Mouse (Mus musculus) midbrain, embryonic 15.5 days (tissue): Measurements from ENCODE around the gene Olfr543. TPM values are rescaled to one million over a fixed set of nuclear protein-coding genes. Genes with fewer than 3 reads are reported as not detected.

ENCODE experiments used
- ATAC-seq: fragments of 200-750 bp; cut with Nextera tagmentation; replicated peaks from 2 replicates; pipeline ENCODE4 v1.8.0; 2017; ENCODE audit warnings: moderate TSS enrichment
- H3K27ac ChIP-seq: fragments of 300-500 bp; sonication (generic); 2 replicates; pipeline ENCODE4 v1.5.1; 2015; ENCODE audit warnings: mild to moderate bottlenecking, inconsistent platforms
- H3K27me3 ChIP-seq: fragments of 300-500 bp; sonication (generic); replicated peaks from 2 replicates; pipeline ENCODE4 v1.6.1; 2015; ENCODE audit warnings: inconsistent platforms
- H3K36me3 ChIP-seq: fragments of 300-500 bp; sonication (generic); replicated peaks from 2 replicates; pipeline ENCODE4 v1.6.1; 2015; ENCODE audit warnings: inconsistent platforms
- H3K4me1 ChIP-seq: fragments of 300-500 bp; sonication (generic); 2 replicates; pipeline ENCODE4 v1.6.1; 2015; ENCODE audit warnings: inconsistent platforms
- H3K4me2 ChIP-seq: fragments of 300-500 bp; sonication (generic); 2 replicates; pipeline ENCODE4 v1.6.1; 2015; ENCODE audit warnings: inconsistent platforms, mild to moderate bottlenecking, moderate library complexity
- H3K4me3 ChIP-seq: fragments of 300-500 bp; sonication (generic); 2 replicates; pipeline ENCODE4 v1.5.1; 2015; ENCODE audit warnings: mild to moderate bottlenecking, inconsistent platforms
- H3K9ac ChIP-seq: fragments of 300-500 bp; sonication (generic); 2 replicates; pipeline ENCODE4 v1.6.1; 2015; ENCODE audit warnings: mild to moderate bottlenecking, inconsistent platforms
- H3K9me3 ChIP-seq: fragments of 300-500 bp; sonication (generic); 2 replicates; pipeline ENCODE4 v1.6.1; 2016; ENCODE audit warnings: inconsistent platforms
- WGBS: fragments of 180-500 bp; shearing (Covaris S2); methylation state at CpG from one replicate; pipeline ENCODE4 v1.1.7; 2015; ENCODE audit warnings: mixed read lengths; 5-methylcytosine and 5-hydroxymethylcytosine counted together
- polyA plus RNA-seq: library from polyadenylated mRNA; unstranded; fragments of >200 nt; fragmentation: Nextera tagmentation; extraction: Ambion mirVana; gene quantifications from 2 replicates; pipeline ENCODE4 v1.2.1, GENCODE M21; 2015

The Olfr543 gene
- polyA plus RNA-seq = 0.60 and 0.93 TPM in 2 replicates

DNA sequence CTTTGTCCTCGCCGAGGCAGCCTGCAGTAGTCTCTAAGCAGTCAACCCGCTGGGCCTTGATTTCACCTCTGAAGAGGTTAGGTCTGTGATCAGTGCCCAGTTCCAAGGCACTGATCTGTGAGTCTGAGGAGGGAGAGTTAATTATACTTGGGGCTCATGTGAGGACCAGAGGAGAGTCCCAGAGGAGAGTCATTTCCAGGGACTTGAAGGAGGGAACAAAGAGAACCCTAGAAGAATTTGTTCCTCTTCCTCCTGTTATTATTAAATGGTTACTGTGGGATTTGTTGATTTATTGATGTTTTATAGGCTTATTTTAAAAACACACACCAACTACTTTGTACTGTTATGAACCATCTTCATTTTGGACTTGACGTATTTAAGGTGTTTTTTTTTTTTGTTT, at the start of gene Olfr543:
Gene Olfr543, minus strand, starts transcription at position 101 of the 400 bp plus-strand sequence.
- no peaks in the 10 kb centered on the region for H3K36me3 ChIP-seq
- 93% methylated on average over 4 of the region's 4 CpGs for WGBS
- H3K4me1 ChIP-seq = no peaks in the 10 kb centered on the region
- H3K4me2 ChIP-seq = no peak within 1 kb of the TSS
- H3K27ac ChIP-seq = no peak within 1 kb of the TSS
- H3K9ac ChIP-seq = no peak within 1 kb of the TSS
- no peak within 1 kb of the TSS for H3K4me3 ChIP-seq
- ATAC-seq = no peak
- no peaks in the 10 kb centered on the region for H3K27me3 ChIP-seq
- H3K9me3 ChIP-seq = no peaks in the 10 kb centered on the region

GRCm38 (mm10) chr7:102529052-102529451, 47.6 kb upstream of the Olfr543 start:
- H3K27me3 ChIP-seq = no peaks in the 10 kb centered on the region
- H3K27ac ChIP-seq = no peak overlapping the region
- no peak for ATAC-seq
- H3K9me3 ChIP-seq = no peaks in the 10 kb centered on the region
- H3K36me3 ChIP-seq = no peaks in the 10 kb centered on the region
- H3K4me3 ChIP-seq = no peak overlapping the region
- H3K4me1 ChIP-seq = no peaks in the 10 kb centered on the region
- 72% methylated on average over 1 of the region's 1 CpGs for WGBS
- H3K9ac ChIP-seq = no peak overlapping the region
- H3K4me2 ChIP-seq = no peak overlapping the region

DNA sequence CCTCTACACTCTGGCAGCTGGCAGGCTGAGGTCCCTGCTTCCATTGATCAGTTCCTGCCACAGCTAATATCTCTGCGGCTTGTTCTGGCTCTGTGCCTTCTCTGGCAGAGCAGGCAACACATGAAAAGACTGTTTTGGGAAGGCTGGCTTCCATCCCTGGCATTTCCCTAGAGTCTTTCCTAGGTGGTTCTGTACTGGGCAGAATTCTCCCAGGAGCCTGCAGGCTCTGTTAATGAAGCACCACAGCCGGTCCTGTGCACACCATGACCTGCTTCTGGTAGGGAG, 35.5 kb upstream of the Olfr543 start:
- H3K9me3 ChIP-seq = no peaks in the 10 kb centered on the region
- no peaks in the 10 kb centered on the region for H3K36me3 ChIP-seq
- H3K27ac ChIP-seq = no peak overlapping the region
- 66% methylated on average over 2 of the region's 2 CpGs for WGBS
- H3K27me3 ChIP-seq = peaks cover 16% of the 10 kb centered on the region; the same call in 1 of the 2 replicates
- no peak overlapping the region for H3K4me2 ChIP-seq
- no peak overlapping the region for H3K4me3 ChIP-seq
- no peak overlapping the region for H3K9ac ChIP-seq
- peaks cover 8% of the 10 kb centered on the region for H3K4me1 ChIP-seq
- ATAC-seq = no peak

- H3K36me3 ChIP-seq = no peaks in the 10 kb centered on the region
- H3K27me3 ChIP-seq = peaks cover 17% of the 10 kb centered on the region; the same call in 1 of the 2 replicates
- WGBS = 69% methylated on average over 10 of the region's 10 CpGs
- no peak overlapping the region for H3K4me3 ChIP-seq
- H3K27ac ChIP-seq = no peak overlapping the region
- H3K4me2 ChIP-seq = no peak overlapping the region
- ATAC-seq = no peak
- no peaks in the 10 kb centered on the region for H3K9me3 ChIP-seq
- H3K4me1 ChIP-seq = peaks cover 8% of the 10 kb centered on the region
- H3K9ac ChIP-seq = no peak overlapping the region
These were observed 35.0 kb upstream of the Olfr543 start for GRCm38 (mm10) chr7:102516261-102517050.

DNA sequence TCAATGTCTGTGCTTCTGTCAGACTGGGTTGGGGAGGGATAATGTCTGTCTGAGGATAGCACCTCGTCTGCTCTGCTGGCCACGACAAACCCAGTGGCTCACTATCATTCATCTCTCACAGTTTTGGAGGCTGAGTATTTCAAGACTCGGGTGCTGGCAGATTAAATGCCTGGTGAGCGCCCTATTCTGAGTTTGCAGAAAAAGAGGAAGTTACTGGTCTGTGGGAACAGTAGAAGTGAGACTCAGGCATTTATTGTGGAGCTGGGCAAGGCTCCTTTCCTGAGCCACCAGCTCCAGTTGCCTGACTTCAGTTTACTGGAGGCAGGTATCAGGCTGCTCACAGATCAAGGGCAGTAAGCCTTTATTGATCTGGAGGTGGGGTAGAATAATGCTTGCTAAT, 32.7 kb upstream of the Olfr543 start:
- H3K27me3 ChIP-seq = peaks cover 17% of the 10 kb centered on the region; the same call in 1 of the 2 replicates
- H3K4me2 ChIP-seq = no peak overlapping the region
- H3K36me3 ChIP-seq = no peaks in the 10 kb centered on the region
- H3K4me3 ChIP-seq = no peak overlapping the region
- peaks cover 8% of the 10 kb centered on the region for H3K4me1 ChIP-seq
- WGBS = 84% methylated on average over 4 of the region's 4 CpGs
- H3K27ac ChIP-seq = no peak overlapping the region
- no peak overlapping the region for H3K9ac ChIP-seq
- no peaks in the 10 kb centered on the region for H3K9me3 ChIP-seq
- no peak for ATAC-seq

DNA sequence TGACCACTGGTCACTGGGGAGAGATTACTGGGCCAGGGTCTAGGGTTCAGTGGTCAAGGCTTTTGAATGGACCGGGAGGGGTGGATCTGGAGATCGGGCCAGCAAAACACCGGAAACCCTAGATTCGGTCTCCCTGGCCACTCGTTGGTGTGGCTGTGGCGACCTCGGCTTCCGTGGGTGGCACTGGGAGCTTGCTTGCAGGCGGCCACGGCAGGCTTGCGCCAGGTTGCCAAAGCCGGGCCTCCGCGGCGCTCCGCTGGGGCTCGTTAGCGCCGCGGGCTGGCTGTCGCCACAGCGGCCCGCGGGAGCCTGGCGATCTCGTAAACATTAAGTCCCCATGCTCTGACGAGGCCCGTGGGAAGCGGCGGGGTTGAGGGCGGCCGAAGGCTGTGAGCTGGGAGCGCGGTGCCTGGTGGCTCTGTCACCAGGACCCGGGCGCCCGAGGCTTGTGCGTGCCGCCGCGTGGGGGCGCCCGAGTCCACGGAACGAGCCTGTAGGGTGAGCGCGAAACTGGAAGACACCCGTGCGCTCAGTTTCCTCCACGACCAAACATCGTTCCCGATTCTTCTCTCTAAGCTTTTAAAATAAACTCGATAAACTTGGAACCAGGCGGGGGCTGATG, 31.4 kb upstream of the Olfr543 start:
- peak; percentile 97 for ATAC-seq
- Histone ChIP-seq H3K9ac (peak overlapping the region; percentile 85), H3K4me1 (peaks cover 8% of the 10 kb centered on the region), H3K36me3 (no peaks in the 10 kb centered on the region), H3K4me2 (peak overlapping the region; percentile 96), H3K9me3 (no peaks in the 10 kb centered on the region), H3K4me3 (peak overlapping the region; percentile 64), H3K27ac (0 out of 2 replicates have a peak overlapping the region, but pooled peaks have one; percentile 60), H3K27me3 (peaks cover 17% of the 10 kb centered on the region; the same call in 1 of the 2 replicates)
- WGBS = 1% methylated on average over 54 of the region's 54 CpGs

GRCm38 (mm10) chr7:102511927-102512326, 30.4 kb upstream of the Olfr543 start:
- Histone ChIP-seq H3K4me1 (peaks cover 8% of the 10 kb centered on the region), H3K36me3 (no peaks in the 10 kb centered on the region), H3K9me3 (no peaks in the 10 kb centered on the region), H3K27ac (no peak overlapping the region), H3K4me2 (no peak overlapping the region), H3K4me3 (no peak overlapping the region), H3K27me3 (peaks cover 17% of the 10 kb centered on the region; the same call in 1 of the 2 replicates), H3K9ac (no peak overlapping the region)
- 91% methylated on average over 10 of the region's 10 CpGs for WGBS
- no peak for ATAC-seq

DNA sequence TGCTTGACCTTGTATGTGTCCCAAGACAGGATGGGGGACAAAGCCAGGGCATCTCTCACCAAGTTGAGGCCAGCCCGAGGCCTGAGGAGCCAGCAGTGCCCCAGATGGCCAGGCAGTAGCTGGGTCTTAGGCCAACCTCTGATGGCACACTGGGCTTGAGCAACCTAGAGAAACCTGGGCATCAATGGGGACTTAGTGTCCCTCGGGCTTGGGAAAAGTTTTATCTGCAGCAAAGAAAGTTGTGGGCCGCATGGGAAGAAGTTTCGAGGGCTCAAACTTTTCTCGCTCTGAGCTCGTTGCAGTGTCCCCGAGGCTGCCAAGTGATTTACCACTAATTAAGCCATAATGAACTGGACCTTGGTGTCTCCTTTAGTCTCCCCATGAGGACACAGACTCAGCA, 28.2 kb upstream of the Olfr543 start:
- Histone ChIP-seq H3K9me3 (no peaks in the 10 kb centered on the region), H3K4me3 (no peak overlapping the region), H3K36me3 (no peaks in the 10 kb centered on the region), H3K4me2 (no peak overlapping the region), H3K27me3 (peaks cover 17% of the 10 kb centered on the region; the same call in 1 of the 2 replicates), H3K27ac (no peak overlapping the region), H3K9ac (no peak overlapping the region), H3K4me1 (peaks cover 6% of the 10 kb centered on the region; the same call in 1 of the 2 replicates)
- no peak for ATAC-seq
- WGBS = 80% methylated on average over 7 of the region's 7 CpGs

GRCm38 (mm10) chr7:102508666-102509065, 27.2 kb upstream of the Olfr543 start:
- H3K4me2 ChIP-seq = no peak overlapping the region
- 88% methylated on average over 6 of the region's 6 CpGs for WGBS
- peaks cover 5% of the 10 kb centered on the region; the same call in 1 of the 2 replicates for H3K4me1 ChIP-seq
- no peak overlapping the region for H3K27ac ChIP-seq
- no peaks in the 10 kb centered on the region for H3K9me3 ChIP-seq
- H3K27me3 ChIP-seq = peaks cover 9% of the 10 kb centered on the region; the same call in 1 of the 2 replicates
- no peak overlapping the region for H3K4me3 ChIP-seq
- ATAC-seq = no peak
- no peak overlapping the region for H3K9ac ChIP-seq
- H3K36me3 ChIP-seq = no peaks in the 10 kb centered on the region

GRCm38 (mm10) chr7:102508066-102508465, 26.6 kb upstream of the Olfr543 start:
- Histone ChIP-seq H3K9me3 (no peaks in the 10 kb centered on the region), H3K4me3 (no peak overlapping the region), H3K36me3 (no peaks in the 10 kb centered on the region), H3K9ac (no peak overlapping the region), H3K27me3 (0 out of 2 replicates have a peak, but pooled peaks cover 7% of the 10 kb centered on the region), H3K27ac (no peak overlapping the region), H3K4me2 (no peak overlapping the region), H3K4me1 (no peaks in the 10 kb centered on the region)
- WGBS = 87% methylated on average over 9 of the region's 9 CpGs
- ATAC-seq = no peak

DNA sequence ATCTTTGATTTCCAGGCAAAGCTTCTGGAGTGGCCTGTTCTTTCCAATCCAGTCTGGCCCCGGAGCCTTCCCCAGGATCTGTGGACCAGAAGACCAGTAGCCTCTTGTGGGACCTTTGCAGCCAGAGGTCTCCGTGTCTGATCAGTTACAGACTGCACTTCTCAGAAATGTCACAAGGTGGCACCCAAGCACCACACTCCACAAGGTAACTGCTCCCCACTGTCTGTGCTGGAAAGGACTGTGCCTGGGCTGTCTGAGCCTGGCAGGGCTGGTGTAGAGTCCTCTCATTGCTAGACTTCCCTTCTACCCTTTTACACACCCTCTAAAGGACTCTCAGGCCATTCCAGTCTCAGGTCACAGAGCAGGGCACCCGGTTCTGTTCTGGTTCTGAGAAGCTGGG, 25.4 kb upstream of the Olfr543 start:
- Histone ChIP-seq H3K27ac (no peak overlapping the region), H3K4me1 (no peaks in the 10 kb centered on the region), H3K4me3 (no peak overlapping the region), H3K36me3 (no peaks in the 10 kb centered on the region), H3K4me2 (no peak overlapping the region), H3K9me3 (no peaks in the 10 kb centered on the region), H3K9ac (no peak overlapping the region), H3K27me3 (no peaks in the 10 kb centered on the region)
- 48% methylated on average over 3 of the region's 3 CpGs for WGBS
- peak; percentile 93 for ATAC-seq

GRCm38 (mm10) chr7:102501986-102502385, 20.5 kb upstream of the Olfr543 start:
- 79% methylated on average over 5 of the region's 5 CpGs for WGBS
- Histone ChIP-seq H3K4me3 (no peak overlapping the region), H3K9me3 (no peaks in the 10 kb centered on the region), H3K9ac (no peak overlapping the region), H3K4me1 (no peaks in the 10 kb centered on the region), H3K4me2 (no peak overlapping the region), H3K36me3 (no peaks in the 10 kb centered on the region), H3K27me3 (no peaks in the 10 kb centered on the region), H3K27ac (no peak overlapping the region)
- no peak for ATAC-seq
